Mouse (Mus musculus) midbrain, embryonic 13.5 days (tissue): Measurements from ENCODE around the gene Gm49383. TPM values are rescaled to one million over a fixed set of nuclear protein-coding genes. Genes with fewer than 3 reads are reported as not detected.

Source experiments
- ATAC-seq: fragments of 200-750 bp; cut with Nextera tagmentation; 2 replicates; pipeline ENCODE4 v1.8.0; 2017; ENCODE audit warnings: mild to moderate bottlenecking, moderate TSS enrichment, moderate library complexity
- H3K27ac ChIP-seq: fragments of 300-500 bp; sonication (generic); 2 replicates; pipeline ENCODE4 v1.5.1; 2015; ENCODE audit warnings: inconsistent platforms, mild to moderate bottlenecking, moderate library complexity
- H3K27me3 ChIP-seq: fragments of 300-500 bp; sonication (generic); 2 replicates; pipeline ENCODE4 v1.6.1; 2015; ENCODE audit warnings: mild to moderate bottlenecking, inconsistent platforms
- H3K36me3 ChIP-seq: fragments of 300-500 bp; sonication (generic); 2 replicates; pipeline ENCODE4 v1.6.1; 2015; ENCODE audit warnings: mild to moderate bottlenecking, inconsistent platforms
- H3K4me1 ChIP-seq: fragments of 300-500 bp; sonication (generic); replicated peaks from 2 replicates; pipeline ENCODE4 v1.6.1; 2015; ENCODE audit warnings: inconsistent platforms
- H3K4me2 ChIP-seq: fragments of 300-500 bp; sonication (generic); replicated peaks from 2 replicates; pipeline ENCODE4 v1.6.1; 2015; ENCODE audit warnings: moderate library complexity, mild to moderate bottlenecking, inconsistent platforms
- H3K4me3 ChIP-seq: fragments of 300-500 bp; sonication (generic); replicated peaks from 2 replicates; pipeline ENCODE4 v1.5.1; 2015; ENCODE audit warnings: mild to moderate bottlenecking, inconsistent platforms
- H3K9ac ChIP-seq: fragments of 300-500 bp; sonication (generic); replicated peaks from 2 replicates; pipeline ENCODE4 v1.6.1; 2015; ENCODE audit warnings: mild to moderate bottlenecking, inconsistent platforms
- H3K9me3 ChIP-seq: fragments of 300-500 bp; sonication (generic); 2 replicates; pipeline ENCODE4 v1.6.1; 2016; ENCODE audit warnings: mild to moderate bottlenecking, inconsistent platforms
- WGBS: fragments of 180-500 bp; shearing (Covaris S2); methylation state at CpG from one replicate; pipeline ENCODE4 v1.1.7; 2015; 5-methylcytosine and 5-hydroxymethylcytosine counted together
- polyA plus RNA-seq: library from polyadenylated mRNA; unstranded; fragments of >200 nt; fragmentation: Nextera tagmentation; extraction: Ambion mirVana; gene quantifications from 2 replicates; pipeline ENCODE4 v1.2.1, GENCODE M21; 2015

The Gm49383 gene
- polyA plus RNA-seq, 1 experiment from 2014 or later: 20.7 TPM

GRCm38 (mm10) chr12:69215000-69215785 is 18.3 kb upstream of the Gm49383 start:
- peaks cover 13% of the 10 kb centered on the region for H3K36me3 ChIP-seq
- H3K9me3 ChIP-seq: no peaks in the 10 kb centered on the region
- no peak overlapping the region for H3K4me2 ChIP-seq
- no peak for ATAC-seq
- H3K27me3 ChIP-seq: no peaks in the 10 kb centered on the region
- no peaks in the 10 kb centered on the region for H3K4me1 ChIP-seq
- H3K9ac ChIP-seq: no peak overlapping the region
- no peak overlapping the region for H3K27ac ChIP-seq
- no peak overlapping the region for H3K4me3 ChIP-seq
- 87% methylated on average over 3 of the region's 3 CpGs for WGBS

- H3K9ac ChIP-seq: no peak overlapping the region
- H3K4me3 ChIP-seq: no peak overlapping the region
- no peak overlapping the region for H3K4me2 ChIP-seq
- H3K4me1 ChIP-seq: no peaks in the 10 kb centered on the region
- no peak overlapping the region for H3K27ac ChIP-seq
- ATAC-seq: no peak
- no peaks in the 10 kb centered on the region for H3K27me3 ChIP-seq
- H3K36me3 ChIP-seq: peaks cover 13% of the 10 kb centered on the region
- 94% methylated on average over 7 of the region's 7 CpGs for WGBS
- H3K9me3 ChIP-seq: no peaks in the 10 kb centered on the region
Observed at GRCm38 (mm10) chr12:69214393-69214792, 17.5 kb upstream of the Gm49383 start.

- H3K9ac ChIP-seq: no peak overlapping the region
- H3K27me3 ChIP-seq: no peaks in the 10 kb centered on the region
- H3K4me3 ChIP-seq: no peak overlapping the region
- WGBS: 95% methylated on average over 13 of the region's 13 CpGs
- no peak overlapping the region for H3K27ac ChIP-seq
- no peaks in the 10 kb centered on the region for H3K4me1 ChIP-seq
- H3K9me3 ChIP-seq: no peaks in the 10 kb centered on the region
- H3K4me2 ChIP-seq: no peak overlapping the region
- ATAC-seq: no peak
- H3K36me3 ChIP-seq: peaks cover 9% of the 10 kb centered on the region
Observed at GRCm38 (mm10) chr12:69213186-69213777, 16.4 kb upstream of the Gm49383 start.

GRCm38 (mm10) chr12:69211057-69211456 is 14.2 kb upstream of the Gm49383 start:
- Histone ChIP-seq H3K9me3 (no peaks in the 10 kb centered on the region), H3K9ac (no peak overlapping the region), H3K4me3 (no peak overlapping the region), H3K4me2 (no peak overlapping the region), H3K4me1 (no peaks in the 10 kb centered on the region), H3K27me3 (no peaks in the 10 kb centered on the region), H3K27ac (no peak overlapping the region), H3K36me3 (peaks cover 7% of the 10 kb centered on the region)
- 89% methylated on average over 5 of the region's 5 CpGs for WGBS
- ATAC-seq: no peak

- H3K4me3 ChIP-seq: no peak overlapping the region
- no peaks in the 10 kb centered on the region for H3K4me1 ChIP-seq
- no peak overlapping the region for H3K9ac ChIP-seq
- H3K27me3 ChIP-seq: no peaks in the 10 kb centered on the region
- H3K27ac ChIP-seq: no peak overlapping the region
- no peak for ATAC-seq
- H3K36me3 ChIP-seq: peaks cover 7% of the 10 kb centered on the region
- H3K9me3 ChIP-seq: no peaks in the 10 kb centered on the region
- 92% methylated on average over 18 of the region's 18 CpGs for WGBS
- H3K4me2 ChIP-seq: no peak overlapping the region
Observed at GRCm38 (mm10) chr12:69210056-69210979, 13.4 kb upstream of the Gm49383 start.

GRCm38 (mm10) chr12:69208520-69208919 is 11.6 kb upstream of the Gm49383 start:
- Histone ChIP-seq H3K27me3 (no peaks in the 10 kb centered on the region), H3K36me3 (peaks cover 4% of the 10 kb centered on the region), H3K9ac (no peak overlapping the region), H3K27ac (no peak overlapping the region), H3K4me1 (no peaks in the 10 kb centered on the region; the same call in 1 of the 2 replicates), H3K9me3 (no peaks in the 10 kb centered on the region), H3K4me3 (no peak overlapping the region), H3K4me2 (no peak overlapping the region)
- 90% methylated on average over 2 of the region's 2 CpGs for WGBS
- ATAC-seq: no peak

GRCm38 (mm10) chr12:69207926-69208325 is 11.0 kb upstream of the Gm49383 start:
- Histone ChIP-seq H3K27ac (no peak overlapping the region), H3K4me2 (no peak overlapping the region), H3K9me3 (no peaks in the 10 kb centered on the region), H3K36me3 (no peaks in the 10 kb centered on the region; the same call in none of the 2 replicates), H3K9ac (no peak overlapping the region), H3K4me3 (no peak overlapping the region), H3K27me3 (no peaks in the 10 kb centered on the region), H3K4me1 (no peaks in the 10 kb centered on the region; the same call in 1 of the 2 replicates)
- 97% methylated on average over 7 of the region's 7 CpGs for WGBS
- no peak for ATAC-seq

GRCm38 (mm10) chr12:69207396-69207795 is 10.5 kb upstream of the Gm49383 start:
- no peak overlapping the region for H3K4me2 ChIP-seq
- H3K9ac ChIP-seq: no peak overlapping the region
- H3K27me3 ChIP-seq: no peaks in the 10 kb centered on the region
- WGBS: 93% methylated on average over 8 of the region's 8 CpGs
- H3K27ac ChIP-seq: no peak overlapping the region
- no peak for ATAC-seq
- peaks cover 4% of the 10 kb centered on the region for H3K36me3 ChIP-seq
- no peaks in the 10 kb centered on the region for H3K9me3 ChIP-seq
- H3K4me3 ChIP-seq: no peak overlapping the region
- H3K4me1 ChIP-seq: no peaks in the 10 kb centered on the region; the same call in 1 of the 2 replicates

- H3K27ac ChIP-seq: no peak within 1 kb of the TSS
- no peaks in the 10 kb centered on the region for H3K27me3 ChIP-seq
- peaks cover 4% of the 10 kb centered on the region; the same call in 1 of the 2 replicates for H3K4me1 ChIP-seq
- WGBS: 67% methylated on average over 16 of the region's 16 CpGs
- no peaks in the 10 kb centered on the region for H3K9me3 ChIP-seq
- ATAC-seq: peak; percentile 55; the same call in 1 of the 2 replicates
- no peak within 1 kb of the TSS for H3K9ac ChIP-seq
- H3K4me3 ChIP-seq: no peak within 1 kb of the TSS
- H3K4me2 ChIP-seq: no peak within 1 kb of the TSS; the same call in 1 of the 2 replicates
- H3K36me3 ChIP-seq: peaks cover 22% of the 10 kb centered on the region
Observed at GRCm38 (mm10) chr12:69204052-69204833, 7.3 kb upstream of the Gm49383 start, which contains the start of gene Gm49384. Gene Gm49384 (minus strand): TSS chr12:69204267.

GRCm38 (mm10) chr12:69198985-69199384 is 2.1 kb upstream of the Gm49383 start:
- H3K4me2 ChIP-seq: peak overlapping the region; percentile 96; the same call in 1 of the 2 replicates
- no peak overlapping the region for H3K27ac ChIP-seq
- no peak for ATAC-seq
- no peak overlapping the region for H3K9ac ChIP-seq
- H3K4me1 ChIP-seq: peaks cover 31% of the 10 kb centered on the region
- H3K27me3 ChIP-seq: no peaks in the 10 kb centered on the region
- H3K36me3 ChIP-seq: peaks cover 23% of the 10 kb centered on the region
- no peaks in the 10 kb centered on the region for H3K9me3 ChIP-seq
- H3K4me3 ChIP-seq: peak overlapping the region; percentile 96; the same call in 1 of the 2 replicates

GRCm38 (mm10) chr12:69198164-69198535 is 1.2 kb upstream of the Gm49383 start, which contains the start of gene Dnaaf2:
Gene Dnaaf2 (minus strand): TSS chr12:69198429.
- Histone ChIP-seq H3K27me3 (no peaks in the 10 kb centered on the region), H3K9ac (peak within 1 kb of the TSS; percentile 89), H3K9me3 (no peaks in the 10 kb centered on the region), H3K36me3 (peaks cover 23% of the 10 kb centered on the region), H3K27ac (peak within 1 kb of the TSS; percentile 89), H3K4me3 (peak within 1 kb of the TSS; percentile 96), H3K4me1 (peaks cover 31% of the 10 kb centered on the region), H3K4me2 (peak within 1 kb of the TSS; percentile 96)
- 0% methylated on average over 18 of the region's 18 CpGs for WGBS
- ATAC-seq: peak; percentile 61
